Mouse (Mus musculus) kidney, adult 2 months (tissue): ENCODE data around the gene Cyp4a29. TPM values are rescaled to one million over a fixed set of nuclear protein-coding genes. Genes with fewer than 3 reads are reported as not detected.
"Not testable (repeated sequence)": the region's sequence is repeated elsewhere in the genome, so short reads cannot be mapped to it uniquely, and the experiment has no call there.

ENCODE experiments used
- DNase-seq: peaks from one replicate; pipeline ENCODE4 v3.0.0; 2021
- H3K27ac ChIP-seq: fragments of 200-500 bp; 2 replicates; pipeline ENCODE4 v1.5.1; 2012; ENCODE audit warnings: low read depth, low read length, control low read depth, inconsistent platforms; ENCODE audit not compliant: insufficient read depth
- H3K27me3 ChIP-seq: fragments of 200-500 bp; replicated peaks from 2 replicates; pipeline ENCODE4 v1.6.1; 2012; ENCODE audit warnings: mild to moderate bottlenecking, moderate library complexity, low read length, inconsistent platforms; ENCODE audit not compliant: control insufficient read depth, insufficient read depth
- H3K36me3 ChIP-seq: fragments of 200-500 bp; 2 replicates; pipeline ENCODE4 v1.6.1; 2012; ENCODE audit warnings: mild to moderate bottlenecking, moderate library complexity, low read length, inconsistent platforms; ENCODE audit not compliant: control insufficient read depth, insufficient read depth
- H3K4me1 ChIP-seq: fragments of 200-500 bp; 2 replicates; pipeline ENCODE4 v1.6.1; 2011; ENCODE audit warnings: low read length; ENCODE audit not compliant: control insufficient read depth, insufficient read depth
- H3K4me3 ChIP-seq: fragments of 200-500 bp; 2 replicates; pipeline ENCODE4 v1.5.1; 2011; ENCODE audit warnings: mild to moderate bottlenecking, low read depth, low read length, control low read depth; ENCODE audit not compliant: insufficient read depth
- CTCF ChIP-seq: fragments of 200-500 bp; conservative IDR thresholded peaks from 2 replicates; pipeline ENCODE4 v1.5.1; 2011; ENCODE audit warnings: low read depth, mild to moderate bottlenecking, control low read depth, low read length, moderate library complexity, mixed read lengths; ENCODE audit not compliant: insufficient read depth, insufficient read length
- POLR2A ChIP-seq: fragments of 200-500 bp; IDR thresholded peaks from one replicate; pipeline ENCODE4 v1.6.1; 2011; ENCODE audit warnings: low read depth, low read length, control low read depth
- WGBS: fragments of 180-500 bp; shearing (Covaris S2); methylation state at CpG from one replicate; pipeline ENCODE4 v1.1.7; 2018; 5-methylcytosine and 5-hydroxymethylcytosine counted together
- polyA plus RNA-seq: library from polyadenylated mRNA; depleted of rRNA; stranded (reverse); fragments of >200 nt; gene quantifications from 2 replicates; pipeline ENCODE4 v1.2.3, GENCODE M21; 2012; rRNA removed

The Cyp4a29 gene
- not detected in 2 replicates for polyA plus RNA-seq

- Histone ChIP-seq H3K4me1 (no peaks in the 10 kb centered on the region), H3K4me3 (no peak within 1 kb of the TSS), H3K27me3 (no peaks in the 10 kb centered on the region), H3K36me3 (no peaks in the 10 kb centered on the region), H3K27ac (no peak within 1 kb of the TSS)
- no peak for DNase-seq
- TF ChIP-seq CTCF = no peak
- WGBS = 75% methylated on average over 3 of the region's 3 CpGs
Measured at GRCm38 (mm10) chr4:115241784-115242183, at the start of gene Cyp4a29. TSS of gene Cyp4a29 (plus strand) at chr4:115242084.

- H3K27me3 ChIP-seq, H3K4me1 ChIP-seq, H3K27ac ChIP-seq, H3K4me3 ChIP-seq, H3K36me3 ChIP-seq, DNase-seq: not testable (repeated sequence)
- 91% methylated on average over 2 of the region's 2 CpGs for WGBS
Measured at GRCm38 (mm10) chr4:115232901-115233300, 9.0 kb upstream of the Cyp4a29 start.

- H3K27me3 ChIP-seq = no peaks in the 10 kb centered on the region
- H3K27ac ChIP-seq = no peak overlapping the region
- WGBS = 43% methylated on average over 1 of the region's 1 CpGs
- no peaks in the 10 kb centered on the region for H3K4me1 ChIP-seq
- no peak for TF ChIP-seq CTCF
- no peak for TF ChIP-seq POLR2A
- no peak overlapping the region for H3K4me3 ChIP-seq
- no peak for DNase-seq
- H3K36me3 ChIP-seq = no peaks in the 10 kb centered on the region
Measured at GRCm38 (mm10) chr4:115236462-115237096, 5.3 kb upstream of the Cyp4a29 start.

DNA sequence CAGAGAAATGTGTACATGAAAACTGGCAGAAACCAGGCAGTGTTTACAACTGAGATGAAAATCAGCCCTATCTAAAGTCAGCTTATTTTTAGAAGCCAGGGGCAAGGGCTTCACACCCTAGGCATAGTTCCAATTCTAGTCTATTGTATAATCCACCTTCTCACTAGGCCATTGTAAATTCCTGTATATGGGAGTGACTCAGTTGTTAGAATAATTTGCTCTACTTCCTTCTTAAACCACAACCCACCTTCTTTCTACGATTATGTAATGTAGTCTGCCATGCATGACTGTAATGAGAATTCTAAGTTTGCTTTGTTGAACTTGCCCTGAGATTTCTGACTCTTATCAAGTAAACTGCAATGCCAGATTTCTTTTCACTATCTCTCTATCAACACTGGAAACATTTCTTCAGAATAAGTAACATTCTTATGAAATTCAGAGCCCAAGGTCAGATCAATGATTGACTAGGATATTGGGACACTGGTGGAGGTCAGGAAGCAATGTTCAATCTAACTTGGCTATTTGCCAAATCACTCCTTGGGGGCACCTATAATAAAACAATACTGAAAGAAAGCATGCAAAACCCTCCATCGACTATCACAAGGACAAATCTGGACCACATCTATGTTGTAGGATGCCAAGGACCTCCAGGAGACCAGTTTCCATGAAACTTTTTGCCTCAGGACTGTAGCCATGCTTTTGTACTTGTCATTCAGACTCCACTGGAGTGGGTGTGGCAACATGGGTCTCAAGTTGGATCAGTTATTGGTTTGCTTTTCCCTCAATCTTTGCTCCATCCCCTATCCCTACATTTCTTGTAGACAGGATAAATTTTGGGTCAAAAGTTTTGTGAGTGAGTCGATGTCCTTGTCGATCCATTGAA lies 23.0 kb downstream of the Cyp4a29 start:
- H3K27me3 ChIP-seq, H3K4me3 ChIP-seq, H3K36me3 ChIP-seq, H3K4me1 ChIP-seq, H3K27ac ChIP-seq: not testable (repeated sequence)
- WGBS = 79% methylated on average over 3 of the region's 4 CpGs
- DNase-seq = peak; percentile 49

DNA sequence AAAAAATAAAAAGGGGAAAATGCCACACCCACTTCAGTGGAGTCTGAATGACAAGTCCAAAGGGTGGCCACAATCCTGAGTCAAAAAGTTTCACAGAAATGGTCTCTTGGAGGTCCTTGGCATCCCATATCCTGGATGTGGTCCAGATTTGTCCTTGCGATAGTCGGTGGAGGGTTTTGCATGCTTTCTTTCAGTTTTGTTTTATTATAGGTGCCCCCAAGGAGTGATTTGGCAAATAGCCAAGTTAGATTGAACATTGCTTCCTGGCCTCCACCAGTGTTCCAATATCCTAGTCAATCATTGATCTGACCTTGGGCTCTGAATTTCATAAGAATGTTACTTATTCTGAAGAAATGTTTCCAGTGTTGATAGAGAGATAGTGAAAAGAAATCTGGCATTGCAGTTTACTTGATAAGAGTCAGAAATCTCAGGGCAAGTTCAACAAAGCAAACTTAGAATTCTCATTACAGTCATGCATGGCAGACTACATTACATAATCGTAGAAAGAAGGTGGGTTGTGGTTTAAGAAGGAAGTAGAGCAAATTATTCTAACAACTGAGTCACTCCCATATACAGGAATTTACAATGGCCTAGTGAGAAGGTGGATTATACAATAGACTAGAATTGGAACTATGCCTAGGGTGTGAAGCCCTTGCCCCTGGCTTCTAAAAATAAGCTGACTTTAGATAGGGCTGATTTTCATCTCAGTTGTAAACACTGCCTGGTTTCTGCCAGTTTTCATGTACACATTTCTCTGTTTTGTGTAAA lies 36.5 kb downstream of the Cyp4a29 start:
- not testable (repeated sequence) for H3K36me3 ChIP-seq, H3K27ac ChIP-seq, H3K4me3 ChIP-seq, H3K27me3 ChIP-seq, H3K4me1 ChIP-seq
- 22% methylated on average over 2 of the region's 3 CpGs for WGBS
- peak; percentile 61 for DNase-seq

GRCm38 (mm10) chr4:115280342-115280741 lies 38.5 kb downstream of the Cyp4a29 start:
- TF ChIP-seq POLR2A (no peak), CTCF (no peak)
- Histone ChIP-seq H3K36me3 (no peaks in the 10 kb centered on the region), H3K27me3 (no peaks in the 10 kb centered on the region), H3K4me3 (no peak overlapping the region), H3K4me1 (peaks cover 3% of the 10 kb centered on the region; the same call in 1 of the 2 replicates), H3K27ac (no peak overlapping the region)
- no peak for DNase-seq

GRCm38 (mm10) chr4:115280779-115281178 lies 38.9 kb downstream of the Cyp4a29 start:
- not testable (repeated sequence) for DNase-seq, H3K36me3 ChIP-seq, H3K4me1 ChIP-seq, H3K27me3 ChIP-seq
- peak overlapping the region; percentile 30; the same call in 1 of the 2 replicates for H3K4me3 ChIP-seq
- H3K27ac ChIP-seq = peak overlapping the region; percentile 69; the same call in 1 of the 2 replicates
- 15% methylated on average over 10 of the region's 10 CpGs for WGBS
